Comparison of ENCODE assay signal across 21 mouse cellular contexts in the genomic region with DNA sequence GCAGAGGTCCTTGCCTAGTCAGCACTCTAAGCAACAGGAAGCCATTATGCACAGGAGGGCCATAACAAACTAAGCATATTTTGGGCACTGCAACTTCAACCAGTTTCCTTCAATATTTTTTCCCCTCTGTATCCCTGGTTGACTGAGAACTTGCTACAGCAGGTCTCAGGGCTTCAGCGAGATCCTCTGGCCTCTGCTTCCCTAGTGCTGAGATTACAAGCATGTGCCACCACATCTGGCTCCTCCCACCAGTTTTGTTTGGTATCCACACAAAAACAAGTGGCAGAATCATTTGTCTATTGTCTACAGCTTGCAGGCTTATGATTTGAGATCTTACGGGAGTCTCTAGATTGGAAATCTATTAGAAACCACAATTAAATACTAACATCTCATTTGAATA. TPM values are rescaled to one million over a fixed set of nuclear protein-coding genes. Genes with fewer than 3 reads are reported as not detected.
DNase-seq lines count a peak whose midpoint lies in the region; ATAC-seq lines count a peak whose summit lies in the region.
"Had no signal": no experiment of that assay in that cellular context is flagged by ENCODE, and none has a peak within 500 bp of the region (broad histone marks: within the 10 kb centered on the region; RNA-seq: fewer than 3 reads in every experiment).

No protein-coding gene starts in this region.

- peak; percentile 56 for DNase-seq in heart, embryonic 10.5 days (ENCODE audit: low spot score)
- DNase-seq in heart, postnatal 25 days (ENCODE audit: low spot score): no peak
- DNase-seq in testis, postnatal 10 days (ENCODE audit: low spot score): peak; percentile 36
- no peak for DNase-seq in testis, postnatal 14 days (ENCODE audit: low spot score)
- DNase-seq in adipocyte (ENCODE audit: low spot score): peak; percentile 42
- no peak for DNase-seq in gastrocnemius, adult 8-10 months (ENCODE audit: low spot score in 2 of 2)
- no peak for DNase-seq in limb, embryonic 10.5 days (ENCODE audit: low spot score)
- DNase-seq: adrenal gland, adult 2 months; cerebellum, adult 9-10 months; gastrocnemius, postnatal 25 days; heart, postnatal 10 days; kidney, adult 9 months; kidney, postnatal 36 days; lung, adult 18-20 months; lung, postnatal 36 days had no signal

- intact Hi-C loops in heart, postnatal 25 days (cut with DNase I): loop anchor here (5.0 kb wide), 1 partner anchor 98 kb away; a partner anchor contains a TSS

- 76% methylated on average over 2 of the region's 2 CpGs for WGBS in heart, embryonic 10.5 days
- WGBS in limb, embryonic 10.5 days: 86% methylated on average over 2 of the region's 2 CpGs

- no peak for ATAC-seq in granulocyte monocyte progenitor cell, adult 5-6 weeks (replicated peaks; ENCODE audit: poor library complexity, severe bottlenecking)
- ATAC-seq: forebrain, embryonic 13.5 days; intestine, embryonic 15.5 days had no signal

- H3K36me3 ChIP-seq in heart, embryonic 10.5 days: peaks cover 34% of the 10 kb centered on the region
- peaks cover 35% of the 10 kb centered on the region for H3K36me3 ChIP-seq in limb, embryonic 10.5 days

- H3K4me1 ChIP-seq in heart, embryonic 10.5 days: peaks cover 10% of the 10 kb centered on the region
- peaks cover 12% of the 10 kb centered on the region for H3K4me1 ChIP-seq in limb, embryonic 10.5 days

- H3K9me3 ChIP-seq in heart, embryonic 10.5 days: no peaks in the 10 kb centered on the region
- H3K9me3 ChIP-seq in limb, embryonic 10.5 days (replicated peaks): no peaks in the 10 kb centered on the region
- H3K9me3 ChIP-seq: embryonic facial prominence, embryonic 10.5 days; forebrain, embryonic 13.5 days; hindbrain, embryonic 13.5 days; intestine, embryonic 15.5 days; midbrain, embryonic 10.5 days had no signal

- H3K4me3 ChIP-seq in heart, embryonic 10.5 days: no peak overlapping the region
- H3K4me3 ChIP-seq in limb, embryonic 10.5 days: no peak overlapping the region
- H3K4me3 ChIP-seq: forebrain, embryonic 13.5 days; hindbrain, embryonic 13.5 days; intestine, embryonic 15.5 days had no signal

- no peak overlapping the region for H3K27ac ChIP-seq in heart, embryonic 10.5 days
- no peak overlapping the region for H3K27ac ChIP-seq in limb, embryonic 10.5 days
- H3K27ac ChIP-seq: embryonic facial prominence, embryonic 10.5 days; forebrain, embryonic 13.5 days; hindbrain, embryonic 13.5 days; intestine, embryonic 15.5 days; midbrain, embryonic 10.5 days had no signal

- H3K27me3 ChIP-seq in heart, embryonic 10.5 days (ENCODE audit: insufficient read depth, poor library complexity, severe bottlenecking): no peaks in the 10 kb centered on the region
- no peaks in the 10 kb centered on the region for H3K27me3 ChIP-seq in limb, embryonic 10.5 days (ENCODE audit: low read depth, poor library complexity, severe bottlenecking)
- H3K27me3 ChIP-seq: forebrain, embryonic 13.5 days; hindbrain, embryonic 13.5 days; intestine, embryonic 15.5 days had no signal

RNA-seq across cellular contexts. Expression of a gene that starts 1.9 kb away (rescaled TPM):
- 125 and 144 TPM in 2 replicates for polyA plus RNA-seq in heart, embryonic 10.5 days (2016; fragmentation: Nextera tagmentation; extraction: Ambion mirVana)
- 10 to 100 TPM; 59.0 to 70.1 TPM for total RNA-seq in heart, postnatal 25 days (2021)
- total RNA-seq in gastrocnemius, adult 8-10 months (2022): 10 to 100 TPM; 59.7 to 64.2 (median 61.5) TPM
- polyA plus RNA-seq in limb, embryonic 10.5 days (2016; fragmentation: Nextera tagmentation; extraction: Ambion mirVana): 178 and 199 TPM in 2 replicates
- 169 and 244 TPM in 2 replicates for total RNA-seq in granulocyte monocyte progenitor cell, adult 5-6 weeks (2014; fragmentation: Nextera tagmentation)
- 443 and 453 TPM in 2 replicates for total RNA-seq in granulocyte monocyte progenitor cell, adult 5-6 weeks (2017)

RNA-seq across cellular contexts. Expression of a gene that starts 2.4 kb away (rescaled TPM):
- 79.3 and 93.6 TPM in 2 replicates for polyA plus RNA-seq in heart, embryonic 10.5 days (2016; fragmentation: Nextera tagmentation; extraction: Ambion mirVana)
- total RNA-seq in heart, postnatal 25 days (2021): 100 to 1,000 TPM; 129 to 149 TPM
- 100 to 1,000 TPM in 2 of 4 experiments, 10 to 100 TPM in 2; 86.2 to 107 (median 101) TPM for total RNA-seq in gastrocnemius, adult 8-10 months (2022)
- polyA plus RNA-seq in limb, embryonic 10.5 days (2016; fragmentation: Nextera tagmentation; extraction: Ambion mirVana): 105 and 122 TPM in 2 replicates
- total RNA-seq in granulocyte monocyte progenitor cell, adult 5-6 weeks (2014; fragmentation: Nextera tagmentation): 326 and 356 TPM in 2 replicates
- 242 and 285 TPM in 2 replicates for total RNA-seq in granulocyte monocyte progenitor cell, adult 5-6 weeks (2017)

RNA-seq across cellular contexts. Expression of a gene that starts 26.1 kb away (rescaled TPM):
- 2.7 and 2.9 TPM in 2 replicates for polyA plus RNA-seq in heart, embryonic 10.5 days (2016; fragmentation: Nextera tagmentation; extraction: Ambion mirVana)
- total RNA-seq in heart, postnatal 25 days (2021): 10 to 100 TPM; 24.4 to 25.9 TPM
- 10 to 100 TPM; 17.2 to 20.8 (median 19.4) TPM for total RNA-seq in gastrocnemius, adult 8-10 months (2022)
- 3.0 and 4.6 TPM in 2 replicates for polyA plus RNA-seq in limb, embryonic 10.5 days (2016; fragmentation: Nextera tagmentation; extraction: Ambion mirVana)
- 2.4 and 2.8 TPM in 2 replicates for total RNA-seq in granulocyte monocyte progenitor cell, adult 5-6 weeks (2014; fragmentation: Nextera tagmentation)
- total RNA-seq in granulocyte monocyte progenitor cell, adult 5-6 weeks (2017): 6.1 and 9.2 TPM in 2 replicates

RNA-seq across cellular contexts. Expression of a gene that starts 43.7 kb away (rescaled TPM):
- 20.7 and 30.3 TPM in 2 replicates for polyA plus RNA-seq in heart, embryonic 10.5 days (2016; fragmentation: Nextera tagmentation; extraction: Ambion mirVana)
- total RNA-seq in heart, postnatal 25 days (2021): 1 to 10 TPM; 2.5 to 3.7 TPM
- total RNA-seq in gastrocnemius, adult 8-10 months (2022): 1 to 10 TPM in 1 of 4 experiments, under 1 TPM in 3; 0.49 to 1.0 (median 0.60) TPM
- 41.0 and 43.2 TPM in 2 replicates for polyA plus RNA-seq in limb, embryonic 10.5 days (2016; fragmentation: Nextera tagmentation; extraction: Ambion mirVana)
- total RNA-seq in granulocyte monocyte progenitor cell, adult 5-6 weeks (2014; fragmentation: Nextera tagmentation): 13.1 and 23.0 TPM in 2 replicates
- 20.8 and 32.8 TPM in 2 replicates for total RNA-seq in granulocyte monocyte progenitor cell, adult 5-6 weeks (2017)

RNA-seq across cellular contexts. Expression of a gene that starts 47.3 kb away (rescaled TPM):
- polyA plus RNA-seq in heart, embryonic 10.5 days (2016; fragmentation: Nextera tagmentation; extraction: Ambion mirVana): 44.7 and 56.1 TPM in 2 replicates
- 10 to 100 TPM; 65.5 to 74.3 TPM for total RNA-seq in heart, postnatal 25 days (2021)
- 10 to 100 TPM; 12.0 to 14.8 (median 13.2) TPM for total RNA-seq in gastrocnemius, adult 8-10 months (2022)
- polyA plus RNA-seq in limb, embryonic 10.5 days (2016; fragmentation: Nextera tagmentation; extraction: Ambion mirVana): 19.8 and 25.7 TPM in 2 replicates
- 56.8 and 64.9 TPM in 2 replicates for total RNA-seq in granulocyte monocyte progenitor cell, adult 5-6 weeks (2014; fragmentation: Nextera tagmentation)
- 38.5 and 41.1 TPM in 2 replicates for total RNA-seq in granulocyte monocyte progenitor cell, adult 5-6 weeks (2017)

Comparison
In these comparisons a context has a peak if more than half of its experiments do, and no peak if none do; other contexts are left out.
1. DNase-seq: peak in heart, embryonic 10.5 days (single experiment), testis, postnatal 10 days (single experiment) and adipocyte (single experiment); none in heart, postnatal 25 days (single experiment), testis, postnatal 14 days (single experiment), gastrocnemius, adult 8-10 months (0 of 2) and limb, embryonic 10.5 days (single experiment).